Mouse (Mus musculus): ENCODE data around the gene Abhd5. TPM values are rescaled to one million over a fixed set of nuclear protein-coding genes. Genes with fewer than 3 reads are reported as not detected.

Abhd5 gene
- polyA plus RNA-seq, 1 experiment, result 16.2 TPM

Other genes starting within 250 kb of the Abhd5 start
- 26.9 and 51.1 TPM in 2 replicates for gene Snrk, start 234.3 kb upstream of the Abhd5 start, polyA plus RNA-seq (2012; rRNA removed)
- 67.0 and 72.8 TPM in 2 replicates for gene Ano10, start 57.2 kb upstream of the Abhd5 start, polyA plus RNA-seq (2012; rRNA removed)

All from large intestine, adult 2 months (tissue).